Mouse (Mus musculus) intestine, embryonic 14.5 days (tissue): ENCODE data around the gene Fibp. TPM values are rescaled to one million over a fixed set of nuclear protein-coding genes. Genes with fewer than 3 reads are reported as not detected.
A peak's percentile ranks its signal among the peaks of the same experiment; 100 is the strongest.

Source experiments
- ATAC-seq: fragments of 200-750 bp; cut with Nextera tagmentation; replicated peaks from 2 replicates; pipeline ENCODE4 v1.8.0; 2017; ENCODE audit warnings: low read depth, moderate number of reproducible peaks, moderate TSS enrichment, moderate library complexity; ENCODE audit not compliant: low FRiP score, low TSS enrichment
- DNase-seq: peaks from one replicate; pipeline ENCODE4 v3.0.0-alpha.2; 2018; ENCODE audit warnings: low spot score
- H3K27ac ChIP-seq: fragments of 300-500 bp; sonication (generic); 2 replicates; pipeline ENCODE4 v1.5.1; 2014; ENCODE audit warnings: low read depth, mild to moderate bottlenecking, control low read depth
- H3K27me3 ChIP-seq: fragments of 300-500 bp; sonication (generic); replicated peaks from 2 replicates; pipeline ENCODE4 v1.6.1; 2014; ENCODE audit warnings: low read length, control low read depth; ENCODE audit not compliant: control insufficient read depth, insufficient read depth
- H3K36me3 ChIP-seq: fragments of 300-500 bp; sonication (generic); 2 replicates; pipeline ENCODE4 v1.6.1; 2014; ENCODE audit warnings: low read length, control low read depth; ENCODE audit not compliant: control insufficient read depth, insufficient read depth
- H3K4me1 ChIP-seq: fragments of 300-500 bp; sonication (generic); replicated peaks from 2 replicates; pipeline ENCODE4 v1.6.1; 2014; ENCODE audit warnings: low read length, control low read depth, mixed read lengths; ENCODE audit not compliant: control insufficient read depth, insufficient read depth
- H3K4me2 ChIP-seq: fragments of 300-500 bp; sonication (generic); 2 replicates; pipeline ENCODE4 v1.6.1; 2014; ENCODE audit warnings: low read length
- H3K4me3 ChIP-seq: fragments of 300-500 bp; sonication (generic); 2 replicates; pipeline ENCODE4 v1.5.1; 2014; ENCODE audit warnings: low read depth, low read length, control low read depth, mixed read lengths
- H3K9ac ChIP-seq: fragments of 300-500 bp; sonication (generic); 2 replicates; pipeline ENCODE4 v1.6.1; 2014; ENCODE audit warnings: mild to moderate bottlenecking, low read length
- H3K9me3 ChIP-seq: fragments of 300-500 bp; sonication (generic); 2 replicates; pipeline ENCODE4 v1.6.1; 2016; ENCODE audit warnings: low read length, control low read depth; ENCODE audit not compliant: control insufficient read depth
- WGBS: fragments of 180-500 bp; shearing (Covaris S2); extraction: QIAGEN DNeasy Blood & Tissue Kit; methylation state at CpG from one replicate; pipeline ENCODE4 v1.1.7; 2014; 5-methylcytosine and 5-hydroxymethylcytosine counted together
- polyA plus RNA-seq: library from polyadenylated mRNA; unstranded; fragments of >200 nt; fragmentation: Nextera tagmentation; extraction: Ambion mirVana; gene quantifications from 2 replicates; pipeline ENCODE4 v1.2.1, GENCODE M21; 2014

Gene Fibp
- polyA plus RNA-seq, 1 experiment from 2014 or later, result 112 TPM

DNA sequence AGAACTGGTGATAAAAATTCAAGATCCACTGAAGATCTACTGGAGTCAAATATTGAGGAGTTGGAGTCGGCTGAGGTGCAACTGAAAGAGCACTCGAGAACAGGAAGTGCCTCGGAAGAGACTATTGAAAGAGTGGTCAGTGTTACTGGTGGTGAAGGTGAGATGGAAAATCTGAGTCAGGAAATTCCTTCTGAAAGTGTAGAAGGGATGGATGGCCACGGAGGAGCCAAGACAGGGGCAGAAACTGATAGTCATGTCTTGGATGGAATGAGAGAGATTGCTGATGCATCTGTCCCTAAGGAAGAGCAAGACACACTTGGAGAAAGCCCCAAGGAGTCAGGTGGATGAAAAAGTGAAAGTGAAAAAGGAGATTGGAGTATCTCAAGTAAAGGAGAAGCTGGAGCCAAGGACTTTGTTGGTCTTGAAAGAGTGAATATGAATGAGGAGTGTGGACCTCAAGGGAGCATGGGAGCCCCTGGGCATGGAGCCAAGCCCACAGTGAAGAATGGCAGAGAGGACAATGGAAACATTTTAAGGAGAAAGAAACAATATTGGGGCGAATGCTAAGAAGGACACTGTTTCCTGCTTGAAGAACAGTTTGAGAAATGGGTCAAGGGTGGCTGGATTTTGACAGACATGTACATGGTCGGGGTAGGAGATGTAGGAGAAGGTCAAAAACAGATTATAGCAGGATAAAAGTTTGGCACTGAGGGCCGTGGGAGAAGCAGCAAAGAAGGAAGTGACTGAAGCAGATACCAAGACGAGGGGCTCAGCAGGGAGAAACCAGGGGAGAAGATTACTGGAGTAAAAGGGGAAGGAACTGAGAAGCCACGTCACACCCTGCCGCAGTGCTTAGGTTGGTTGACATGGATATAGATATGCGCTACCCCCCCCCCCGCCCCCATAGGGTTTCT, 51.9 kb downstream of the Fibp start:
- H3K4me1 ChIP-seq, result peaks cover 14% of the 10 kb centered on the region
- DNase-seq (no peak), ATAC-seq (no peak)
- no peaks in the 10 kb centered on the region for H3K27me3 ChIP-seq
- no peaks in the 10 kb centered on the region for H3K9me3 ChIP-seq
- no peak overlapping the region for H3K9ac ChIP-seq
- H3K4me3 ChIP-seq, result no peak overlapping the region
- no peak overlapping the region for H3K27ac ChIP-seq
- peak overlapping the region; percentile 3; the same call in 1 of the 2 replicates for H3K4me2 ChIP-seq
- WGBS, result 77% methylated on average over 12 of the region's 12 CpGs
- H3K36me3 ChIP-seq, result no peaks in the 10 kb centered on the region

DNA sequence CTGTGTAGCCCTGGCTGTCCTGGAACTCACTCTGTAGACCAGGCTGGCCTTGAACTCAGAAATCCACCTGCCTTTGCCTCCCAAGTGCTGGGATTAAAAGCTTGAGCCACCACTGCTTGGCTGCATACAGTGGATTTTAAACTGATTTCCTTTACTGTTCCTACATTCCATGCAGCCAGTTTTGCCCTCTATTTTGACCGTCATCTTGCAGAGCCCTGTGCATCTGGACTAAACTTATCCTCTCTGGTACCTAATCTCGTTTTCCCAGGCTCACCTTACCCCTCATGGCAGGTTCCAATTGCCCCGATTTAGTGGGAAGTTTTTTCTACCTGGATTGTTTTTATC, 52.6 kb downstream of the Fibp start:
- no peak for ATAC-seq
- WGBS, result 84% methylated on average over 3 of the region's 3 CpGs
- H3K9me3 ChIP-seq, result no peaks in the 10 kb centered on the region
- no peak overlapping the region for H3K4me3 ChIP-seq
- H3K4me1 ChIP-seq, result peaks cover 14% of the 10 kb centered on the region
- H3K27me3 ChIP-seq, result no peaks in the 10 kb centered on the region
- DNase-seq, result no peak
- no peak overlapping the region for H3K4me2 ChIP-seq
- H3K9ac ChIP-seq, result no peak overlapping the region
- no peak overlapping the region for H3K27ac ChIP-seq
- no peaks in the 10 kb centered on the region for H3K36me3 ChIP-seq

Other genes starting within 250 kb of the Fibp start
- gene Pacs1, start 187.5 kb upstream of the Fibp start, polyA plus RNA-seq, result 22.9 and 23.4 TPM in 2 replicates
- gene Sf3b2, start 165.2 kb upstream of the Fibp start, polyA plus RNA-seq, result 321 and 334 TPM in 2 replicates
- gene Gal3st3, start 162.3 kb upstream of the Fibp start, polyA plus RNA-seq, result 2.9 and 3.3 TPM in 2 replicates
- not detected in 2 replicates for gene Catsper1, start 124.9 kb upstream of the Fibp start, polyA plus RNA-seq
- gene Cst6, start 111.0 kb upstream of the Fibp start, polyA plus RNA-seq, result 1.8 and 2.5 TPM in 2 replicates
- 55.4 and 59.7 TPM in 2 replicates for gene Eif1ad, start 93.9 kb upstream of the Fibp start, polyA plus RNA-seq
- gene Banf1, start 93.4 kb upstream of the Fibp start, polyA plus RNA-seq, result 499 and 514 TPM in 2 replicates
- 57.1 and 69.1 TPM in 2 replicates for gene Sart1, start 71.9 kb upstream of the Fibp start, polyA plus RNA-seq
- gene Tsga10ip, start 58.1 kb upstream of the Fibp start, polyA plus RNA-seq, result 2.8 TPM in 1 of 2 replicates, not detected in the other
- gene Drap1, start 35.6 kb upstream of the Fibp start, polyA plus RNA-seq, result 170 and 173 TPM in 2 replicates
- gene AI837181, start 35.5 kb upstream of the Fibp start, polyA plus RNA-seq, result 34.2 and 41.2 TPM in 2 replicates
- not detected in 2 replicates for gene Fosl1, start 13.1 kb upstream of the Fibp start, polyA plus RNA-seq
- 7.1 TPM in 2 replicates for gene Ccdc85b, start 2.7 kb upstream of the Fibp start, polyA plus RNA-seq
- 1.6 and 2.0 TPM in 2 replicates for gene Ctsw, start 7.9 kb downstream of the Fibp start, polyA plus RNA-seq
- gene Efemp2, start 13.3 kb downstream of the Fibp start, polyA plus RNA-seq, result 136 and 151 TPM in 2 replicates
- 37.0 and 38.3 TPM in 2 replicates for gene Mus81, start 27.8 kb downstream of the Fibp start, polyA plus RNA-seq
- 2,844 and 3,105 TPM in 2 replicates for gene Cfl1, start 29.8 kb downstream of the Fibp start, polyA plus RNA-seq
- gene 1700020D05Rik, start 43.2 kb downstream of the Fibp start, polyA plus RNA-seq, result not detected in 2 replicates
- 9.4 and 10.8 TPM in 2 replicates for gene Snx32, start 49.9 kb downstream of the Fibp start, polyA plus RNA-seq
- gene Ovol1, start 100.0 kb downstream of the Fibp start, polyA plus RNA-seq, result 17.5 and 18.6 TPM in 2 replicates
- 6.1 and 6.5 TPM in 2 replicates for gene Ap5b1, start 107.4 kb downstream of the Fibp start, polyA plus RNA-seq
- gene Rnaseh2c, start 141.3 kb downstream of the Fibp start, polyA plus RNA-seq, result 124 and 131 TPM in 2 replicates
- gene Kat5, start 149.6 kb downstream of the Fibp start, polyA plus RNA-seq, result 31.8 and 33.3 TPM in 2 replicates
- gene Rela, start 176.9 kb downstream of the Fibp start, polyA plus RNA-seq, result 46.7 and 51.2 TPM in 2 replicates
- 18.0 and 21.7 TPM in 2 replicates for gene Sipa1, start 203.1 kb downstream of the Fibp start, polyA plus RNA-seq
- 23.2 and 28.8 TPM in 2 replicates for gene Map3k11, start 228.1 kb downstream of the Fibp start, polyA plus RNA-seq
- 27.6 and 30.8 TPM in 2 replicates for gene Pcnx3, start 228.3 kb downstream of the Fibp start, polyA plus RNA-seq
- 0.30 and 0.45 TPM in 2 replicates for gene Kcnk7, start 243.8 kb downstream of the Fibp start, polyA plus RNA-seq